Mouse (Mus musculus) embryonic facial prominence, embryonic 12.5 days (tissue): ENCODE results near the gene Piwil1. TPM values are rescaled to one million over a fixed set of nuclear protein-coding genes. Genes with fewer than 3 reads are reported as not detected.

Experiments
- ATAC-seq: fragments of 200-750 bp; cut with Nextera tagmentation; 2 replicates; pipeline ENCODE4 v1.8.0; 2017; ENCODE audit not compliant: insufficient number of reproducible peaks, insufficient read depth, low FRiP score, low TSS enrichment
- H3K27ac ChIP-seq: fragments of 300-500 bp; sonication (generic); 2 replicates; pipeline ENCODE4 v1.5.1; 2016; ENCODE audit warnings: mild to moderate bottlenecking
- H3K27me3 ChIP-seq: fragments of 300-500 bp; sonication (generic); 2 replicates; pipeline ENCODE4 v1.6.1; 2016; ENCODE audit warnings: mild to moderate bottlenecking, moderate library complexity
- H3K36me3 ChIP-seq: fragments of 300-500 bp; sonication (generic); 2 replicates; pipeline ENCODE4 v1.6.1; 2016; ENCODE audit warnings: mild to moderate bottlenecking
- H3K4me1 ChIP-seq: fragments of 300-500 bp; sonication (generic); 2 replicates; pipeline ENCODE4 v1.6.1; 2016
- H3K4me2 ChIP-seq: fragments of 300-500 bp; sonication (generic); replicated peaks from 2 replicates; pipeline ENCODE4 v1.6.1; 2016; ENCODE audit warnings: mild to moderate bottlenecking, moderate library complexity
- H3K4me3 ChIP-seq: fragments of 300-500 bp; sonication (generic); 2 replicates; pipeline ENCODE4 v1.5.1; 2016; ENCODE audit warnings: mild to moderate bottlenecking
- H3K9ac ChIP-seq: fragments of 300-500 bp; sonication (generic); 2 replicates; pipeline ENCODE4 v1.6.1; 2016; ENCODE audit warnings: mild to moderate bottlenecking, moderate library complexity
- H3K9me3 ChIP-seq: fragments of 300-500 bp; sonication (generic); 2 replicates; pipeline ENCODE4 v1.6.1; 2016; ENCODE audit warnings: mild to moderate bottlenecking, moderate library complexity
- WGBS: fragments of 180-500 bp; shearing (Covaris S2); methylation state at CpG from one replicate; pipeline ENCODE4 v1.1.7; 2016; 5-methylcytosine and 5-hydroxymethylcytosine counted together
- polyA plus RNA-seq: library from polyadenylated mRNA; unstranded; fragments of >200 nt; fragmentation: Nextera tagmentation; extraction: Ambion mirVana; gene quantifications from 2 replicates; pipeline ENCODE4 v1.2.1, GENCODE M21; 2016

Gene Piwil1
- polyA plus RNA-seq, 1 experiment from 2014 or later: 0.15 TPM

DNA sequence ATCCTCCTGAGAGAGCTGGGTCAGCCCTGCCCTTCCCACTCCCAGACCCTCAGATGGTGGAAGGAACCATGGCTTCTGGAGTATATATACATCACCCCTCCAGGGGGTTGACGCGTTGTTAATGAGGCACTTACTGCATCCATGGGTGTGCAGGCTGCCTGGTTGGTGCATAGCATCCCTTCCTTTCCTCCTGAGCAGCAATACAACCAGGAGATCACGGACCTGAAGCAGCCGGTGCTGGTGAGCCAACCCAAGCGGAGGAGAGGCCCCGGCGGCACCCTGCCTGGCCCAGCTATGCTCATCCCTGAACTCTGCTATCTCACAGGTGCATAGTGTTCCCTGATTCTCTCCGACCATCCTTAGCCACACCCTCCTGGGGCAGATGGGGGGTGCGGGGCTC lies 42.9 kb downstream of the Piwil1 start:
- H3K9me3 ChIP-seq: no peaks in the 10 kb centered on the region
- no peak for ATAC-seq
- no peak overlapping the region for H3K4me2 ChIP-seq
- no peak overlapping the region for H3K4me3 ChIP-seq
- peaks cover 6% of the 10 kb centered on the region; the same call in 1 of the 2 replicates for H3K27me3 ChIP-seq
- no peaks in the 10 kb centered on the region for H3K4me1 ChIP-seq
- no peaks in the 10 kb centered on the region for H3K36me3 ChIP-seq
- H3K9ac ChIP-seq: no peak overlapping the region
- no peak overlapping the region for H3K27ac ChIP-seq
- 68% methylated on average over 9 of the region's 9 CpGs for WGBS

DNA sequence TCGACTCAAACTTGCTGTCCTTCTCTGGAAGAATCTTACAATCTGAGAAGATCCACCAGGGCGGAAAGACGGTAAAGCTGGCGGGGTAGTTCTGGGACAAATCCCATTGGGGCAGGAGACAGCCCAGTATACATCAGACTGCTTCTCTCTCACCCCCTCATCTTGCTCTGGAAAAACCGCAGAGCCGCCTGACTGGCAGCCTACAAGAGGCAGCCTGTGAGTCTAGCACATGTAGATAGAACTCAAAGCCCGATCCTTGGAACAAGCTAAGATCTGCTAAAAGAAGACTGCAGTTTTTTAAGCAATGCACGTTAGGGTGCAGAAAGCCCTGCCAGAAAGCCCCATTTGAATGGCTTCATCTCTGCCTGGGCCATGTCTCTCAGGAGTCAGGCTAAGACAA lies 43.9 kb downstream of the Piwil1 start:
- Histone ChIP-seq H3K4me3 (no peak overlapping the region), H3K9me3 (no peaks in the 10 kb centered on the region), H3K4me1 (no peaks in the 10 kb centered on the region), H3K27me3 (no peaks in the 10 kb centered on the region), H3K9ac (no peak overlapping the region), H3K36me3 (no peaks in the 10 kb centered on the region), H3K27ac (no peak overlapping the region), H3K4me2 (no peak overlapping the region)
- no peak for ATAC-seq
- WGBS: 84% methylated on average over 8 of the region's 8 CpGs

DNA sequence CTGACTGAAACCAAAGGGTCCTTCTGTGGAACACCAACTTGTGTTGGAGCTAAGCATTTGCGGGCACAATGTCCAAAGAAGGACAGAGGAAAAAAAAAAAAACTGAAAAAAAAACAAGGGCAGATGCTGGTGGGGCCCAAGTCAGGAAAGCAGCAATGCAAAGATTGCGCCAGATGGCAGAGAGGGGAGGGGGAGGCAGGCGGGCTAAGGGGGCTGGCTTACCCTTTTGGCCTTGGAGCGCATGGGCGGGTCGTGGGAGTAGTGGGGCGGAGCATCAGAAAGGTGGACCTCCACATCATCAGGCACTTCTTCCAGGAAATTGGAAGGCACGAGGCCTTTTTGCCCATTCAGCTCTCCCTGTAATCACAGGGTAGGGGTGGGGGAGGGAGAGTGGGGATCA lies 58.8 kb downstream of the Piwil1 start:
- no peaks in the 10 kb centered on the region for H3K36me3 ChIP-seq
- no peak overlapping the region for H3K9ac ChIP-seq
- H3K4me2 ChIP-seq: no peak overlapping the region
- no peak overlapping the region for H3K27ac ChIP-seq
- H3K27me3 ChIP-seq: no peaks in the 10 kb centered on the region
- no peaks in the 10 kb centered on the region for H3K9me3 ChIP-seq
- H3K4me1 ChIP-seq: no peaks in the 10 kb centered on the region
- ATAC-seq: no peak
- no peak overlapping the region for H3K4me3 ChIP-seq
- WGBS: 44% methylated on average over 8 of the region's 8 CpGs

DNA sequence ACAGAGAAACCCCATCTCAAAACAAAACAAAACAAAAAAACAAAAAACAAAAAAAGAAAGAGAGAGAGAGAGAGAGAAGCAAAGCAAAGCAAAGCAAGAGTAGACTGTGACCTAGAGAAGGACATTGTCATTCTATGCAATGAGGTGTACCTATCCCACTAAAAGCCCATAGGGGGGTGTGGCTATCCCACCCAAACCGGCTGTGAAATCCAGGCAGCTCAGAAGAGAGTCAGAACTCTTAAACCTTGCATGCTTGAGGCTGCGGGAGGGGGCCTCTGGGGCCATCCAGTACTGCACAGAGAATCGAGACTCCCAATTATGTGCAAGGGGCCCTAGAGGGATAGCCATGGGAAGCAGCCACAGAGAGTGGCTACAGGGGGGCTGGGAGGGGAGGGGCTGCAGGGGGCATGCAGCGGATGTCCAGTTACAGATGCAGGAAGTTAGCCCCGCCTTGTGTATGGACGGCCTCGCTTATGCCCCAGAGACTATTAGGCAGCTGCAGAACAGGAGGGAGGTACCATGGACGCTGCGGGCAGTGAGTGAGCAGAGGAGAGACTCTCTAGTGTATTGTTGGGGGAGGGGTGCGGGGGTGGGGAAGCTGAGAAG lies 66.8 kb downstream of the Piwil1 start:
- H3K4me3 ChIP-seq: peak overlapping the region; percentile 12; the same call in 1 of the 2 replicates
- peaks cover 5% of the 10 kb centered on the region for H3K4me1 ChIP-seq
- no peaks in the 10 kb centered on the region for H3K27me3 ChIP-seq
- H3K9ac ChIP-seq: no peak overlapping the region
- H3K9me3 ChIP-seq: no peaks in the 10 kb centered on the region
- peak overlapping the region; percentile 39 for H3K4me2 ChIP-seq
- no peak overlapping the region for H3K27ac ChIP-seq
- no peaks in the 10 kb centered on the region for H3K36me3 ChIP-seq
- peak; percentile 80; the same call in 1 of the 2 replicates for ATAC-seq
- WGBS: 8% methylated on average over 10 of the region's 10 CpGs

DNA sequence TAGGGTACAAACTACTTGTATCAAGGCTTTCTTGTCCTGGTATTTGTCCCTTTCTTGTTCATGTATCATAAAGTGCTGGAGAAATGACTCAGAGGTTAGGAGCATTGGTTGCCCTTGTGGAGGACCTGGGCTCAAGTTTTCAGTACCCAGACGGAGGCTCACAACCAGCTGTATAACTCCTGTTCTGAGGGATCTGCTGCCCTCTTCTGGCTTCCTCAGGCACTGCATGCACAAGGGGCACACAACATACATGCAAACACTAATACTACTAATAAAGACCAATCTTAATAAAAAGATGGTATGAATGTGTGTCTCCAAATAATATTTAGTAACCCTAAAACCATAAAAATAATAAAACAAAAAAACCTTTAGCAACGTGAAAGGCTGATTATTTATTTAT lies 74.1 kb downstream of the Piwil1 start:
- no peak overlapping the region for H3K4me3 ChIP-seq
- no peaks in the 10 kb centered on the region for H3K9me3 ChIP-seq
- no peaks in the 10 kb centered on the region for H3K36me3 ChIP-seq
- no peaks in the 10 kb centered on the region; the same call in 1 of the 2 replicates for H3K27me3 ChIP-seq
- no peaks in the 10 kb centered on the region for H3K4me1 ChIP-seq
- ATAC-seq: no peak
- 59% methylated on average over 2 of the region's 2 CpGs for WGBS
- no peak overlapping the region for H3K9ac ChIP-seq
- H3K27ac ChIP-seq: no peak overlapping the region
- H3K4me2 ChIP-seq: no peak overlapping the region

DNA sequence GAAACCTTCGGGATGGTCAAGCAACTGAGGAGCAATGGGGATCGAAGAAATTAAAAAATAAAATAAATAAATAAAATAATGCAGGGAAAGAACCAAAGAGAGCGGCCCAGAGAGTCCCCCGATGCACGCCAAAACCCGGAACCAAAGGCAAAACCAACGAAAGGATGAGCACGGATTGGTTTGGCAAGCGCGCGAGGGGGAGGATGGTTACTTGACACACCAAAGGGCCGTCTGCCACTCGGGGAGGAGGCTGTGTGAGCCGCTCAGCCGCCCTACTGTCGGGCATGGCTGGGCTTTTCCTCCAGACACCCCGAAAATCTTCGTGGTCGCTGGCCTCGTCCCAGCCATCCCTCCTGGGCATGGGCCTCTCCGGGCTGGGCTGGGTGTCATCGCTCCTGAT lies 79.3 kb downstream of the Piwil1 start:
- Histone ChIP-seq H3K9me3 (no peaks in the 10 kb centered on the region), H3K4me1 (no peaks in the 10 kb centered on the region), H3K36me3 (no peaks in the 10 kb centered on the region), H3K27ac (no peak overlapping the region), H3K4me3 (no peak overlapping the region), H3K27me3 (no peaks in the 10 kb centered on the region; the same call in 1 of the 2 replicates), H3K4me2 (no peak overlapping the region; the same call in 1 of the 2 replicates), H3K9ac (no peak overlapping the region)
- WGBS: 68% methylated on average over 22 of the region's 22 CpGs
- ATAC-seq: no peak

DNA sequence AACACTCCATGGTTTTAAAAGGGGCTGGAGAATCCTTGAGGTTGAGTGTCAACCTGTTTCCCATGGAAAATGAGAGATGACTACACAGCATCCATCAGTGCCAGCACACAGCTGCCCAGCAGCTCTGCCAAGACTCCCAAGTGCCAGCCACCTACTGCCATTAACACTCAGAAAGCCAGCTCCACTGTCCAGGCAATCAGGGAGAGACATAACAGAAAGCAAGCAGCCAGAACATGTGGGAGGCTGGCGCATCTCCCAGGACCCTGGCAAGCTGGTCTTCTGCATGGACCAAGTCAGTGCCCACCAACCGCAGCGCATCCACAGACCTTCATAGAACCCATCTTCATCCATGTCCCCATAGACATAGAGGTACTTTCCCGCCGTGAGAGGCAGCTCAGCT lies 98.3 kb downstream of the Piwil1 start:
- H3K36me3 ChIP-seq: no peaks in the 10 kb centered on the region
- no peaks in the 10 kb centered on the region for H3K9me3 ChIP-seq
- no peaks in the 10 kb centered on the region for H3K27me3 ChIP-seq
- no peak overlapping the region for H3K9ac ChIP-seq
- no peak overlapping the region for H3K27ac ChIP-seq
- no peak overlapping the region for H3K4me2 ChIP-seq
- no peaks in the 10 kb centered on the region for H3K4me1 ChIP-seq
- ATAC-seq: no peak
- no peak overlapping the region for H3K4me3 ChIP-seq
- WGBS: 92% methylated on average over 5 of the region's 5 CpGs

Other genes with a start within 250 kb of the Piwil1 start
- gene Fzd10, start 101.7 kb upstream of the Piwil1 start, polyA plus RNA-seq: 8.1 and 8.2 TPM in 2 replicates